Mouse (Mus musculus) liver, postnatal 0 days (tissue): ENCODE data around the gene Ccnl1.

Experiments
- CTCF ChIP-seq: sonication (generic); IDR thresholded peaks from 2 replicates; pipeline ENCODE4 v1.5.1; 2016; ENCODE audit warnings: antibody characterized with exemption, low read depth
- EP300 ChIP-seq: IDR thresholded peaks from 2 replicates; pipeline ENCODE4 v1.6.1; 2016; ENCODE audit warnings: antibody characterized with exemption, low read depth, mild to moderate bottlenecking

- TF ChIP-seq CTCF (no peak), EP300 (no peak)
These were observed 35.6 kb downstream of the Ccnl1 start for GRCm38 (mm10) chr3:65922420-65922819.
